Mouse (Mus musculus): Measurements from ENCODE around the gene Trafd1. TPM values are rescaled to one million over a fixed set of nuclear protein-coding genes. Genes with fewer than 3 reads are reported as not detected.
A peak's percentile ranks its signal among the peaks of the same experiment; 100 is the strongest.

Gene Trafd1
- polyA plus RNA-seq, 1 experiment from 2014 or later = 94.6 TPM

DNA sequence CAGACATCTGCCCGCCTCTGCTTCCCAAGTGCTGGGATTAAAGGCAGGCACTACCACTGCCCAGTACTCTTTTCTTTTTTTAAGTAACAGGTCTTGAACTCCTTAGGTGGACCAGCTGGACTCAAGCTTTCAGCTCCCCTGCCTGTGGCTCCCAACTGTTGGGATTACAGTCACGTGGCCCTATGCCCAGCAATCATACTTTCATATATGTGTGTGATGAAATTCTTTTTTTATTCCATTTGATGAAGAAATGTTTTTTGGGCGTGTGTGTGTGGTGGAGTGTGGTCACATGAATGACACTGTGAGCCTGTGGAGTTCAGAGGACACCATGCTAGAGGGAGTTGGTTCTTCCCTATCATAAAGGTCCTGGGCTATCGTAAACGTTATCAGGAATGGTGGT lies 14.1 kb upstream of the Trafd1 start:
- Histone ChIP-seq H3K4me1 (ENCODE audit: control insufficient read depth, insufficient read depth, low read length) (peaks cover 6% of the 10 kb centered on the region; the same call in 1 of the 2 replicates), H3K36me3 (ENCODE audit: control insufficient read depth, insufficient read depth, low read length) (no peaks in the 10 kb centered on the region; the same call in 1 of the 2 replicates), H3K4me2 (ENCODE audit: low read depth) (no peak overlapping the region), H3K4me3 (ENCODE audit: low read depth, low read length) (no peak overlapping the region), H3K27ac (ENCODE audit: low read depth, low read length) (no peak overlapping the region), H3K9ac (ENCODE audit: low read length) (no peak overlapping the region), H3K27me3 (ENCODE audit: control insufficient read depth, insufficient read depth, low read length) (no peaks in the 10 kb centered on the region), H3K9me3 (ENCODE audit: control insufficient read depth, low read length) (no peaks in the 10 kb centered on the region)
- DNase-seq (ENCODE audit: low spot score) (no peak), ATAC-seq (ENCODE audit: insufficient read depth, low FRiP score, low TSS enrichment) (no peak)
- 91% methylated on average over 5 of the region's 5 CpGs for WGBS

DNA sequence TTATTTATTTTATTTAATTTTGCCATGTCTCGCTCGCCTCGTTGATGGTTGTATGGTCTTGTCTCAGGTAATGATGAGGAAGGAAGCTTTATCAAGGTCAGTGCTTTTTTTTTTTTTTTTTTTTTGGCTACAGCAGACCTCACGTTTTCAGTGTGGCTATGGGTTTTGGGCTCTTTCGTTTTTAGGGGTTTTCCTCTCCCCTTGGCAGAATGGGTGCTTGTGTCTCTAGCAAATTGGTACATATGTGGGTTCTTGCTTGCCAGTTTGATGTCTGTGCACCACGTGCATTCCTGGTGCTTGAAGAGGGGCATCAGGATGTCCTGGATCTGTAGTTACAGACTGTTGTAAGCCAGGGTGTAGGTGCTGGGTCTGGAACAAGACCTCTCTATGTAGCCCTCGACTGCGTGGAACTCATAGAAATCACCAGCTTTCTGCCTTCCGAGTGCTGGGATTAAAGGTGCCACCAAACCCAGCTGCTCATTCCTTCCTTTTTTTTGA lies 13.6 kb upstream of the Trafd1 start:
- no peak for DNase-seq (ENCODE audit: low spot score)
- no peaks in the 10 kb centered on the region for H3K9me3 ChIP-seq (ENCODE audit: control insufficient read depth, low read length)
- peaks cover 6% of the 10 kb centered on the region; the same call in 1 of the 2 replicates for H3K4me1 ChIP-seq (ENCODE audit: control insufficient read depth, insufficient read depth, low read length)
- H3K36me3 ChIP-seq (ENCODE audit: control insufficient read depth, insufficient read depth, low read length) = no peaks in the 10 kb centered on the region; the same call in 1 of the 2 replicates
- peak overlapping the region; percentile 84 for H3K9ac ChIP-seq (ENCODE audit: low read length)
- H3K27ac ChIP-seq (ENCODE audit: low read depth, low read length) = no peak overlapping the region
- no peak for ATAC-seq (ENCODE audit: insufficient read depth, low FRiP score, low TSS enrichment)
- H3K4me3 ChIP-seq (ENCODE audit: low read depth, low read length) = peak overlapping the region; percentile 97
- H3K4me2 ChIP-seq (ENCODE audit: low read depth) = peak overlapping the region; percentile 86
- no peaks in the 10 kb centered on the region for H3K27me3 ChIP-seq (ENCODE audit: control insufficient read depth, insufficient read depth, low read length)
- WGBS = 61% methylated on average over 9 of the region's 9 CpGs

DNA sequence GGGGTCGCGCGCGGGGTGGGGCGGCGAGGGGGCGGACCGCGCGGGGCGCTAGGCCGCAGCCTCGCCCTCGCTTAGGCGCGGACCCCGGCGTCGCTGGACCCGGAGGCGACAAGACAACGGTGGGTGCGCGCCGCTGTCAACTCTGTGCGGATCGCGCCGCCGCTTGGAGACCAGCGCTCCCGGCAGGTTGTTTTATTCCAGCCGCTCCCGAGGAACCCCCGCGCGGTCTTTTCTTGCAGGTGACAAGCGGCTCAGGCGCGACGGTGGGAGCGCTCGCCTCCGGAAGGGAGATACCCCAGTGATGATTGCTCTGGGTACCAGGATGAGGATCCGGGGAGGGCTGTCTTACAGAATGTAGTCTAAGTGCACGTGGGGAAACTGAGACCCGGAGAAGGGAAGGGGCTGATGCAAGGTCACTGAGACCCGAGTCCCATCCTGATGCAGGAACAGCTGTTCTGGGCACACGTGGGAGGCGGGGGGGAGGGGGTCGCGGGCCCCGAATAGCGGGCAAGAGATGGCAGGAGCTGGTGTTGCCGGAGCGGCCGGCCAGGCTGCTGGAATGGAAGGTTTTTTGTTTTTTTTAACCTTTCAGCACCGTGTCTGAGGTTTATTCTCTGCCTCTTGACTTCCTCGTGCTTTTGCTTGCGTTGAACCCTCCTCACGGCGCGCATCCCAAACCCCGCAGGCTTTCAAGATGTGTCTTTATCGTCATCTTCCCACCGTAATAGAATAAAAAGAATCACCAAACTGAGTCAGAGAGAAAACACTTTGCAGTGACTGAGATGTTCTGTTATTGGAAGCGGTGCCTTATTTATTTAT lies 12.9 kb upstream of the Trafd1 start:
- peak; percentile 65 for DNase-seq (ENCODE audit: low spot score)
- peak overlapping the region; percentile 84 for H3K9ac ChIP-seq (ENCODE audit: low read length)
- ATAC-seq (ENCODE audit: insufficient read depth, low FRiP score, low TSS enrichment) = peak; percentile 67
- WGBS = under 1% methylated on average over 49 of the region's 67 CpGs
- no peaks in the 10 kb centered on the region; the same call in 1 of the 2 replicates for H3K36me3 ChIP-seq (ENCODE audit: control insufficient read depth, insufficient read depth, low read length)
- H3K4me1 ChIP-seq (ENCODE audit: control insufficient read depth, insufficient read depth, low read length) = peaks cover 6% of the 10 kb centered on the region; the same call in 1 of the 2 replicates
- no peaks in the 10 kb centered on the region for H3K27me3 ChIP-seq (ENCODE audit: control insufficient read depth, insufficient read depth, low read length)
- H3K4me2 ChIP-seq (ENCODE audit: low read depth) = peak overlapping the region; percentile 86
- H3K27ac ChIP-seq (ENCODE audit: low read depth, low read length) = peak overlapping the region; percentile 49; the same call in 1 of the 2 replicates
- peak overlapping the region; percentile 97 for H3K4me3 ChIP-seq (ENCODE audit: low read depth, low read length)
- H3K9me3 ChIP-seq (ENCODE audit: control insufficient read depth, low read length) = no peaks in the 10 kb centered on the region

DNA sequence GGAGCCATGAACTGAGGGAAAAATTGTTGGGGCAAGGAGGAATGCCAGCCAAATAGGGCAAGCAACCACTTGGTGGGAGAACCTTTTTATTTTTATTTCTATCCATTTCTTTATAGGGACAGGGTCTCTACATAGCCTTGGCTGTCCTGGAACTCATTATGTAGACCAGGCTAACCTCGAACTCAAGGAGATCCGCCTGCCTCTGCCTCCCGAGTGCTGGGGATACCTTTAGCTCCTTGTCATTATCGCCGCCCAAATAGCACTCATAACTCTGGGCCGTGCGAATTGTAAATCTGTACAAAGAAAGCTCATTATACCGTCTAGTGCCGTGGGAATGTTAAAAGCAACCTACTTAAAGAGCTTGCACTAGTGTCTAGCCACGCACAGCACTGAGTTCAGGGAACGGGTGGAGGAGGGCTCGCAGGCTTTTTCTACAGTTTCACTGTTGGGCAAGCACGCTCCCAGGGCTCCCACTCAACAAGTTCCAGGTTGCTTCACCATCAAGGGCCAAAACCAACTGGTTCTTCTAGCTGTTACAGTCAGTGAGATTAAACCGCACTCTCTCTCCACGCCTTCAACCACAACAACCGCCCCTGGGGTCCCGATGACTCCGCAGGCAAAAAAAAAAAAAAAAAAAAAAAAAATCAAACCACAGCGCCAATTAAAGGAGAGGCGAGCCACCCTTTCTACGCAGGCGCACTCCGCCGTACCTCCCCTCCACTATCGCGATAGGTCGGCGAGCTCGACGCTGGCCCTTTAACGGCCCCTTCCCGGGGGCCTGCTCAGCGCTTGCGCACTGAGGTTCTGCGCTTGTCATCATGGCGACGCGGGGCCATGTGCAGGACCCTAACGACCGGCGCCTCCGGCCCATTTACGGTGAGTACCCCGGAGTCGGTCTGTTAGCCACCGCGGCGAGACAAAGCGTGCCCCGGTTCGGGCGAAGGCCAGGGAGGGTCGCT lies 12.0 kb upstream of the Trafd1 start, which contains the start of gene Naa25:
Naa25 (plus strand) TSS at position 750 of the 959 bp plus-strand sequence.
- peak within 1 kb of the TSS; percentile 97 for H3K4me3 ChIP-seq (ENCODE audit: low read depth, low read length)
- H3K27me3 ChIP-seq (ENCODE audit: control insufficient read depth, insufficient read depth, low read length) = no peaks in the 10 kb centered on the region
- 12% methylated on average over 51 of the region's 53 CpGs for WGBS
- peak within 1 kb of the TSS; percentile 86 for H3K4me2 ChIP-seq (ENCODE audit: low read depth)
- H3K27ac ChIP-seq (ENCODE audit: low read depth, low read length) = peak within 1 kb of the TSS; percentile 49; the same call in 1 of the 2 replicates
- DNase-seq (ENCODE audit: low spot score) (peak; percentile 98), ATAC-seq (ENCODE audit: insufficient read depth, low FRiP score, low TSS enrichment) (peak; percentile 95)
- H3K9me3 ChIP-seq (ENCODE audit: control insufficient read depth, low read length) = no peaks in the 10 kb centered on the region
- peaks cover 6% of the 10 kb centered on the region; the same call in 1 of the 2 replicates for H3K4me1 ChIP-seq (ENCODE audit: control insufficient read depth, insufficient read depth, low read length)
- H3K36me3 ChIP-seq (ENCODE audit: control insufficient read depth, insufficient read depth, low read length) = no peaks in the 10 kb centered on the region; the same call in 1 of the 2 replicates
- H3K9ac ChIP-seq (ENCODE audit: low read length) = peak within 1 kb of the TSS; percentile 84

DNA sequence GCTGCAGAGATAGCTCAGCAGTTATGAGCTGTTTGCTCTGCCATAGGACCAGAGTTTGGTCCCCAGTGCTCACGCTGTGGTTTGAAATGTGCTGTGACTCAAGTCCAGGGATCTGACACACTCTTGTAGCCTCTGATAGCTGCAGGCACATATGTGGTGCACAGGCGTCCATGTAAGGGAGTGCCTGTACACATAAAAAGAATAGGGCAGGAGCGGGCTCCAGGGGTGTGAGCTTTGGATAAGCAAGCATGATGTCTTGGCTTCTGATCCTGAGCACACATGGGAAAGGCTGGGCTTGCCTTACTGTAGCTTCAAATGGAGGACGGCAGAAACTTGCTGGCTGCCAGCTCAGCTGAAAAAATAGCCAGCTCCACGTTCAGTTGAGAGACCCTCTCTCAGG lies 10.2 kb upstream of the Trafd1 start:
- no peak overlapping the region for H3K27ac ChIP-seq (ENCODE audit: low read depth, low read length)
- H3K4me3 ChIP-seq (ENCODE audit: low read depth, low read length) = no peak overlapping the region
- H3K27me3 ChIP-seq (ENCODE audit: control insufficient read depth, insufficient read depth, low read length) = no peaks in the 10 kb centered on the region
- DNase-seq (ENCODE audit: low spot score) = no peak
- no peak overlapping the region for H3K4me2 ChIP-seq (ENCODE audit: low read depth)
- H3K36me3 ChIP-seq (ENCODE audit: control insufficient read depth, insufficient read depth, low read length) = no peaks in the 10 kb centered on the region
- peaks cover 6% of the 10 kb centered on the region; the same call in 1 of the 2 replicates for H3K4me1 ChIP-seq (ENCODE audit: control insufficient read depth, insufficient read depth, low read length)
- ATAC-seq (ENCODE audit: insufficient read depth, low FRiP score, low TSS enrichment) = no peak
- no peaks in the 10 kb centered on the region for H3K9me3 ChIP-seq (ENCODE audit: control insufficient read depth, low read length)
- no peak overlapping the region for H3K9ac ChIP-seq (ENCODE audit: low read length)
- WGBS = 79% methylated on average over 5 of the region's 5 CpGs

GRCm38 (mm10) chr5:121393402-121393801 lies 8.0 kb upstream of the Trafd1 start:
- ATAC-seq (ENCODE audit: insufficient read depth, low FRiP score, low TSS enrichment) = no peak
- Histone ChIP-seq H3K27ac (ENCODE audit: low read depth, low read length) (no peak overlapping the region), H3K36me3 (ENCODE audit: control insufficient read depth, insufficient read depth, low read length) (no peaks in the 10 kb centered on the region), H3K9ac (ENCODE audit: low read length) (no peak overlapping the region), H3K4me1 (ENCODE audit: control insufficient read depth, insufficient read depth, low read length) (no peaks in the 10 kb centered on the region), H3K4me3 (ENCODE audit: low read depth, low read length) (no peak overlapping the region), H3K4me2 (ENCODE audit: low read depth) (no peak overlapping the region), H3K27me3 (ENCODE audit: control insufficient read depth, insufficient read depth, low read length) (no peaks in the 10 kb centered on the region), H3K9me3 (ENCODE audit: control insufficient read depth, low read length) (no peaks in the 10 kb centered on the region)
- 80% methylated on average over 3 of the region's 3 CpGs for WGBS
- no peak for DNase-seq (ENCODE audit: low spot score)

DNA sequence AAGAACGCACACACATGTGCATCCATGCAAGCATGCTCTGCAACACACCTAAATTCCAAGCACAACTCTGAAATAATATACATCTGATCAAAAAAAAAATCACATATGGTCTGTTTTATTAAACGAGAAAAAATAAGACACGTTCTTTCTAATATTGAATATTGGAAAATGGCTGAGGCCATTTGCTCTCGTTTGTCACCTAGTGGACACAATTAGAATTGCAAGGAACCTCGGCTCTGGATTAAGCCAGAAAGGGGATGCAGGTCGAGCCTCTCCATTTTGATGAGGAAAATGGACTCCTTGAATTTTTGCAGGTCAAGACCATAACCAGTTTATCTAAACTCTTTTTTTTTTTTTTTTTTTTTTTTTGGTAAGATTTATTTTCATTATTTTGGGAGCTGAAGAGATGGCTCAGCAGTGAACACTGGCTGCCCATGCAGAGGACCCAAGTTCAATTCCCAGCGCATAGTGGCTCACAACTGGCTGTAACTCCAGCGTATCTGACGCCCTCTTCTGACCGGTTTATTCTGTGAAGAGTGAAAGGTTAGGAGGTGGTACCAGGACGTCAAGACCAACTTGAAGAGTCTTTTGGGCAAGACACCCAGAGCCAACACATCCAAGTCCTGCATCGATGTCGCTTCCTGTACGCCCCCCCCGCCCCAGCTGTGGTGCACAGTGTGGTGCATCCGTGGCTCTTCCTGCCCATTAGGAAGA lies 7.4 kb upstream of the Trafd1 start:
- H3K27me3 ChIP-seq (ENCODE audit: control insufficient read depth, insufficient read depth, low read length) = no peaks in the 10 kb centered on the region
- ATAC-seq (ENCODE audit: insufficient read depth, low FRiP score, low TSS enrichment) = no peak

DNA sequence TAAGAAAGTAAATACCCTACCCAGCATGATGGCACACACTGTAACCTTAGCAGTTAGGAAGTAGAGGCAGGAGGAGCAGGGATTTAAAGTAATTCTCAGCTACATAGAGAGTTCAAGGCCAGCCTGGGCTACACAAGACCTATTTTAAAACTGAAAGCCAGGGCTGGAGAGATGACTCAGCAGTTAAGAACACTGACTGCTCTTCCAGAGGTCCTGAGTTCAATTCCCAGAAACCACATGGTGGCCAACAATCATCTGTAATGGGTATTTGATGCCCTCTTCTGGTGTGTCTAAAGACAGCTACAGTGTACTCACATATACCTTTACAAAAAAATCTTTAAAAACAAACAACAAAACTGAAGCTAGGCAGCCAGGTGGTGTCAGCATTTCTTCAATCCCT lies 4.3 kb upstream of the Trafd1 start:
- Histone ChIP-seq H3K27me3 (ENCODE audit: control insufficient read depth, insufficient read depth, low read length) (no peaks in the 10 kb centered on the region), H3K9me3 (ENCODE audit: control insufficient read depth, low read length) (no peaks in the 10 kb centered on the region), H3K4me3 (ENCODE audit: low read depth, low read length) (no peak overlapping the region), H3K9ac (ENCODE audit: low read length) (no peak overlapping the region), H3K36me3 (ENCODE audit: control insufficient read depth, insufficient read depth, low read length) (no peaks in the 10 kb centered on the region), H3K4me1 (ENCODE audit: control insufficient read depth, insufficient read depth, low read length) (no peaks in the 10 kb centered on the region), H3K27ac (ENCODE audit: low read depth, low read length) (no peak overlapping the region), H3K4me2 (ENCODE audit: low read depth) (no peak overlapping the region)
- ATAC-seq (ENCODE audit: insufficient read depth, low FRiP score, low TSS enrichment) (no peak), DNase-seq (ENCODE audit: low spot score) (no peak)

More for the DNA sequence above, 7.4 kb upstream of the Trafd1 start:
- Histone ChIP-seq H3K27ac (ENCODE audit: low read depth, low read length) (no peak overlapping the region), H3K4me1 (ENCODE audit: control insufficient read depth, insufficient read depth, low read length) (no peaks in the 10 kb centered on the region), H3K4me2 (ENCODE audit: low read depth) (no peak overlapping the region), H3K9me3 (ENCODE audit: control insufficient read depth, low read length) (no peaks in the 10 kb centered on the region), H3K36me3 (ENCODE audit: control insufficient read depth, insufficient read depth, low read length) (no peaks in the 10 kb centered on the region), H3K9ac (ENCODE audit: low read length) (no peak overlapping the region), H3K4me3 (ENCODE audit: low read depth, low read length) (no peak overlapping the region)
- no peak for DNase-seq (ENCODE audit: low spot score)
- WGBS = 66% methylated on average over 16 of the region's 16 CpGs

All from neural tube, embryonic 11.5 days (tissue).